Mouse (Mus musculus) thymus, adult 2 months (tissue): ENCODE data around the gene Gm45717.

Experiments used
- CTCF ChIP-seq: fragments of 200-500 bp; IDR thresholded peaks from 2 replicates; pipeline ENCODE4 v1.5.1; 2012; ENCODE audit warnings: mild to moderate bottlenecking, control low read depth, low read length, moderate library complexity, borderline replicate concordance; ENCODE audit not compliant: control insufficient read depth, poor library complexity, insufficient read depth; ENCODE audit errors: extremely low read depth
- POLR2A ChIP-seq: fragments of 200-500 bp; IDR thresholded peaks from 2 replicates; pipeline ENCODE4 v1.6.1; 2012; ENCODE audit warnings: mild to moderate bottlenecking, low read length, control low read depth, moderate library complexity; ENCODE audit not compliant: control insufficient read depth, poor library complexity, insufficient read depth; ENCODE audit errors: extremely low read depth

DNA sequence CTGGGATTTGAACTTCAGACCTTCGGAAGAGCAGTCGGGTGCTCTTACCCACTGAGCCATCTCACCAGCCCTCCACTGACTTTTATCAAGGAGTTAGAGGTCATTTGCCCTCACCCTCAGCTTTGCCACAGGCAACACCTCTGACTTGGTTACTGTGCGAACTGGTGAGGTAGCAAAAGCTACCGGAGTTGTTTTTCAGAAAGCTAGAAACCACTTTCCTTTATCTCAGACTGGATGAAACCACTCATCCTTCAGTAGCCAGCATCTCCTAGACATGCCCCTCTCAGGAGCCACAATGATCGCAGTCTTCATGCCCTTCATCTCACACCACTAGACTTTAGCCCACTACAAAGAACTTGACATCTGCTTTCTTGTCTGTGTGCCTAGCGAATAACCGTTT, 27.2 kb upstream of the Gm45717 start:
- TF ChIP-seq POLR2A (no peak), CTCF (no peak)
